ENCODE assay signal across 8 mouse cellular contexts in genomic region chr17:85995727-85996126, GRCm38 (mm10).
DNase-seq lines count a peak whose midpoint lies in the region; ATAC-seq and TF ChIP-seq lines count a peak whose summit lies in the region.
"Had no signal": no experiment of that assay in that cellular context is flagged by ENCODE, and none has a peak within 500 bp of the region (broad histone marks: within the 10 kb centered on the region; RNA-seq: fewer than 3 reads in every experiment).

No protein-coding gene starts in this region.

- no peak for TF ChIP-seq CTCF in heart, postnatal 0 days (IDR thresholded peaks at IDR 0.05; ENCODE audit: low read depth)

- 40% methylated on average over 2 of the region's 2 CpGs for WGBS in forebrain, embryonic 15.5 days
- 30% methylated on average over 2 of the region's 2 CpGs for WGBS in heart, postnatal 0 days

- no peaks in the 10 kb centered on the region for H3K27me3 ChIP-seq in forebrain, embryonic 15.5 days
- H3K27me3 ChIP-seq in heart, postnatal 0 days (ENCODE audit: control insufficient read depth, insufficient read depth, low read length) = no peaks in the 10 kb centered on the region
- H3K27me3 ChIP-seq: liver, embryonic 13.5 days had no signal

- H3K4me1 ChIP-seq in forebrain, embryonic 15.5 days = peaks cover 10% of the 10 kb centered on the region
- no peaks in the 10 kb centered on the region; the same call in 1 of the 2 replicates for H3K4me1 ChIP-seq in heart, postnatal 0 days (ENCODE audit: control insufficient read depth, insufficient read depth)
- H3K4me1 ChIP-seq: liver, embryonic 13.5 days had no signal

- no peak overlapping the region for H3K27ac ChIP-seq in forebrain, embryonic 15.5 days (replicated peaks)
- H3K27ac ChIP-seq in heart, postnatal 0 days (ENCODE audit: low read depth) = peak overlapping the region; percentile 52
- H3K27ac ChIP-seq: liver, embryonic 13.5 days had no signal

- intact Hi-C loops in left cerebral cortex, postnatal 10 days (cut with DNase I) = no loop called here

- peak; percentile 43 for DNase-seq in Muller cell, postnatal 12 days (ENCODE audit: inconsistent ontology term)
- peak; percentile 9 to 46 for DNase-seq in adrenal gland, adult 18-20 months (ENCODE audit: low spot score in 2 of 2)
- peak; percentile 87 for DNase-seq in heart, postnatal 0 days (ENCODE audit: low spot score)
- peak; percentile 62 to 85 for DNase-seq in left cerebral cortex, postnatal 10 days (ENCODE audit: extremely low spot score in 1 of 2, low spot score in 2 of 2)
- peak; percentile 82 to 84 for DNase-seq in right cerebral cortex, postnatal 10 days (ENCODE audit: low spot score in 2 of 2)
- DNase-seq: liver, embryonic 13.5 days had no signal

- no peak overlapping the region for H3K4me3 ChIP-seq in forebrain, embryonic 15.5 days
- H3K4me3 ChIP-seq in heart, postnatal 0 days (ENCODE audit: low read depth, low read length) = no peak overlapping the region
- H3K4me3 ChIP-seq: liver, embryonic 13.5 days had no signal

- peak; percentile 88 for ATAC-seq in forebrain, embryonic 15.5 days (replicated peaks)
- peak; percentile 97 for ATAC-seq in heart, postnatal 0 days (ENCODE audit: insufficient read depth, low read depth)
- ATAC-seq in CD4-positive, CD25-positive, alpha-beta regulatory T cell, adult 4 months = no peak

- peaks cover 8% of the 10 kb centered on the region; the same call in 1 of the 2 replicates for H3K36me3 ChIP-seq in forebrain, embryonic 15.5 days
- H3K36me3 ChIP-seq in heart, postnatal 0 days (replicated peaks; ENCODE audit: control insufficient read depth, insufficient read depth, low read length) = peaks cover 13% of the 10 kb centered on the region

- H3K9me3 ChIP-seq in forebrain, embryonic 15.5 days = peaks cover 7% of the 10 kb centered on the region; the same call in 1 of the 2 replicates
- H3K9me3 ChIP-seq in heart, postnatal 0 days (replicated peaks; ENCODE audit: control insufficient read depth, low read length) = peaks cover 15% of the 10 kb centered on the region
- H3K9me3 ChIP-seq: liver, embryonic 13.5 days had no signal

- TF ChIP-seq EP300 in heart, postnatal 0 days (IDR thresholded peaks at IDR 0.05; ENCODE audit: low read depth) = no peak

- no peak overlapping the region for H3K9ac ChIP-seq in forebrain, embryonic 15.5 days (replicated peaks)
- no peak overlapping the region for H3K9ac ChIP-seq in heart, postnatal 0 days (replicated peaks; ENCODE audit: low read depth, low read length)
- H3K9ac ChIP-seq: liver, embryonic 13.5 days had no signal

- H3K4me2 ChIP-seq in forebrain, embryonic 15.5 days (replicated peaks) = no peak overlapping the region
- H3K4me2 ChIP-seq in heart, postnatal 0 days (ENCODE audit: low read depth, low read length) = no peak overlapping the region
- H3K4me2 ChIP-seq: liver, embryonic 13.5 days had no signal

Comparison
In these comparisons a context has a peak if more than half of its experiments do, and no peak if none do; other contexts are left out.
1. DNase-seq: peak in every context shown above with its lines; median percentile 87 in heart, postnatal 0 days; 83 in right cerebral cortex, postnatal 10 days; 74 in left cerebral cortex, postnatal 10 days; 43 in Muller cell, postnatal 12 days; 28 in adrenal gland, adult 18-20 months.